Mouse (Mus musculus) forebrain, postnatal 0 days (tissue): Measurements from ENCODE around the gene Gm47959. TPM values are rescaled to one million over a fixed set of nuclear protein-coding genes. Genes with fewer than 3 reads are reported as not detected.

Experiments used
- ATAC-seq: fragments of 200-750 bp; cut with Nextera tagmentation; 2 replicates; pipeline ENCODE4 v1.8.0; 2017; ENCODE audit warnings: mild to moderate bottlenecking, moderate library complexity
- DNase-seq: peaks from one replicate; pipeline ENCODE4 v3.0.0-alpha.2; 2015
- H3K27ac ChIP-seq: fragments of 300-500 bp; sonication (generic); 2 replicates; pipeline ENCODE4 v1.5.1; 2014; ENCODE audit warnings: low read depth, mild to moderate bottlenecking, antibody characterized with exemption, low read length, moderate library complexity, mixed read lengths
- H3K27me3 ChIP-seq: fragments of 300-500 bp; sonication (generic); 2 replicates; pipeline ENCODE4 v1.6.1; 2014; ENCODE audit warnings: mild to moderate bottlenecking, low read length, mixed read lengths; ENCODE audit not compliant: insufficient read depth
- H3K36me3 ChIP-seq: fragments of 300-500 bp; sonication (generic); 2 replicates; pipeline ENCODE4 v1.6.1; 2014; ENCODE audit warnings: mild to moderate bottlenecking, moderate library complexity; ENCODE audit not compliant: insufficient read depth
- H3K4me1 ChIP-seq: fragments of 300-500 bp; sonication (generic); 2 replicates; pipeline ENCODE4 v1.6.1; 2014; ENCODE audit warnings: antibody characterized with exemption; ENCODE audit not compliant: insufficient read depth
- H3K4me2 ChIP-seq: fragments of 300-500 bp; sonication (generic); 2 replicates; pipeline ENCODE4 v1.6.1; 2014; ENCODE audit warnings: low read depth, mild to moderate bottlenecking, moderate library complexity
- H3K4me3 ChIP-seq: fragments of 300-500 bp; sonication (generic); 2 replicates; pipeline ENCODE4 v1.5.1; 2014; ENCODE audit warnings: low read depth, low read length, mixed read lengths
- H3K9ac ChIP-seq: fragments of 300-500 bp; sonication (generic); 2 replicates; pipeline ENCODE4 v1.6.1; 2014; ENCODE audit warnings: mild to moderate bottlenecking
- H3K9me3 ChIP-seq: fragments of 300-500 bp; sonication (generic); 2 replicates; pipeline ENCODE4 v1.6.1; 2016; ENCODE audit warnings: low read length
- CTCF ChIP-seq: sonication (generic); IDR thresholded peaks from 2 replicates; pipeline ENCODE4 v1.5.1; 2016; ENCODE audit warnings: antibody characterized with exemption, control low read depth, low read depth
- WGBS: fragments of 180-500 bp; shearing (Covaris S2); extraction: QIAGEN DNeasy Blood & Tissue Kit; methylation state at CpG from one replicate; pipeline ENCODE4 v1.1.7; 2014; 5-methylcytosine and 5-hydroxymethylcytosine counted together
- polyA plus RNA-seq: library from polyadenylated mRNA; unstranded; fragments of >200 nt; fragmentation: Nextera tagmentation; extraction: Ambion mirVana; gene quantifications from 2 replicates; pipeline ENCODE4 v1.2.1, GENCODE M21; 2015
- total RNA-seq: library from RNA; depleted of rRNA; stranded (reverse); fragments of >200 nt; gene quantifications from 2 replicates; pipeline ENCODE4 v1.2.3, GENCODE M21; 2014; rRNA removed

The Gm47959 gene
- total and polyA plus RNA-seq, 2 experiments from 2014 or later, result not detected

DNA sequence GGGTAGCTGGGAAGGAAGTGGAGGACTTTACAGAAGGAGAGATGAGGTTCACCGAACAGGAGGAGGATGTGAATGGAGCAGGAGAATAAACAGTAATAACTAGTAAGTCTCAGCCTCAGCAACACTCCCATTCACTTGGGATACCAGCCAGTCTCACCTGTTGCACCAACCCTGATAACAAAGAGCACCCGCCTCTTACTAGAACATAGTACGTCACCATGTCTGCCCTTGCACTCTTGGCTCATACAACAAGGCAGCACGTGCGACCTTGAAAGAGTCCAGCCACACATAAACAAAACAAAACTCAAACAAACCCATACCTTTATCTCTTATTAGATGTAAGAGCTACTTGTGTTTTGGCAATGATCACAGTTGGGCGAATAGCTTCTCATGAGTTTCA, 32.2 kb downstream of the Gm47959 start:
- Histone ChIP-seq H3K36me3 (no peaks in the 10 kb centered on the region), H3K27ac (no peak overlapping the region), H3K4me2 (no peak overlapping the region), H3K9me3 (no peaks in the 10 kb centered on the region), H3K4me3 (no peak overlapping the region), H3K9ac (no peak overlapping the region), H3K27me3 (no peaks in the 10 kb centered on the region), H3K4me1 (no peaks in the 10 kb centered on the region)
- TF ChIP-seq CTCF, result no peak
- no peak for DNase-seq
- 92% methylated on average over 6 of the region's 6 CpGs for WGBS
- no peak for ATAC-seq

DNA sequence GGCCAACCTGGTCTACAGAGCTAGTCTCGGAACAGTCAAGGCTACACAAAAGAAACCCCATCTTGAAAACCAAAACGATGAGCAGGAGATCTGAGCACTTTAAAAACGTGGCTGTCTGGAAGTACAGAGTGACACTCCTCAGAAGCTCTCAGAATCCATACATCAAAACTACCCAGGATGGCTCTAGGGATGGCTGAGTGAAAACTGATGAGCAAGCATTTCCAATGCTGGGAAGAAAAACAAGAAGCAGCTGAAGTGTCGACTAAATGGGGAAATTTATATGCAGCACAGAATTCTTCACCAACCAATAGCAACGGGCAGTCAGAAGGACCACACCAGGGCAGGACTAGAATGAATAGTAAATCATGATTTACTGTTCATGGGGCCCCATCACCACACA, 34.2 kb downstream of the Gm47959 start:
- Histone ChIP-seq H3K9me3 (no peaks in the 10 kb centered on the region), H3K27ac (no peak overlapping the region), H3K27me3 (no peaks in the 10 kb centered on the region), H3K36me3 (no peaks in the 10 kb centered on the region), H3K4me1 (no peaks in the 10 kb centered on the region), H3K9ac (no peak overlapping the region), H3K4me3 (no peak overlapping the region), H3K4me2 (no peak overlapping the region)
- ATAC-seq, result no peak
- DNase-seq, result no peak
- TF ChIP-seq CTCF, result no peak
- WGBS, result 66% methylated on average over 5 of the region's 5 CpGs

DNA sequence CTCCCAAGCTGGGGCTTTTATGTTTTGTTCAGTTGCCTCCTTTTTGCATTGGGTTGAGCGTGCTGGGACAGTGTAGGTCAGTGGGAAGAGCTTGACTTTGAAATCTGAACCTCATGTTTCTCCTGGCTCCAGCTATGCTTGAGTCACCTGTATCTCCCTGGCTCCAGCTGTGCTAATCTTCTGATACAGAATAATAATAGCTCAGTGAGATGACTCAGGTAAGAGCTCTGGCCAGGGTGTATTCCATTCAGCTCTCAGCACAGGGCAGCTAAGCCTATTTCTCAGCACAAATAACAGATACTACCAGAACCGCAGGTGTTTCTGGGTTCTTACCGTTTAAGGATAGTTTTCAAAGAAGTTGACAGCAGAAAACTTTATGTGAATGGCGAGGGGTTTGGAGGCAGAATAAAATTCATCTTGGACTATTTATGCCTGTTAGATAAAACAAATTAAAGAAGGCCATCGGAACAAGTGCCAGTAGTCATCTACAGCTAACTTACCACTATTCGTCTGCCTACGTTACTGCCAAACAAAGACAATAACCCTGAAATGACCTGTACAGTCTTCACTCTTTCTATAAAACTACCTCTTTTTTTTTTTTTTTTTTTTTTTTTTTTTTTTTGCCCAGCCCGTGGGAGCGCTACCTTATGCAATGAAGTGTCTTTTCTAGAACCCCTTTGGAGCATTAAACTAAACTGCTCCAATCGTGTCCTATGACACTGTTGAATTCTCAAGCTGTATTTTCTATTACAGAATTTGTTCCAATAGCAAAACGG, 36.7 kb downstream of the Gm47959 start:
- ATAC-seq (no peak), DNase-seq (no peak)
- Histone ChIP-seq H3K9me3 (no peaks in the 10 kb centered on the region), H3K4me3 (no peak overlapping the region), H3K9ac (no peak overlapping the region), H3K4me2 (no peak overlapping the region), H3K27me3 (no peaks in the 10 kb centered on the region), H3K4me1 (no peaks in the 10 kb centered on the region), H3K27ac (no peak overlapping the region), H3K36me3 (no peaks in the 10 kb centered on the region)
- 62% methylated on average over 11 of the region's 11 CpGs for WGBS
- no peak for TF ChIP-seq CTCF

DNA sequence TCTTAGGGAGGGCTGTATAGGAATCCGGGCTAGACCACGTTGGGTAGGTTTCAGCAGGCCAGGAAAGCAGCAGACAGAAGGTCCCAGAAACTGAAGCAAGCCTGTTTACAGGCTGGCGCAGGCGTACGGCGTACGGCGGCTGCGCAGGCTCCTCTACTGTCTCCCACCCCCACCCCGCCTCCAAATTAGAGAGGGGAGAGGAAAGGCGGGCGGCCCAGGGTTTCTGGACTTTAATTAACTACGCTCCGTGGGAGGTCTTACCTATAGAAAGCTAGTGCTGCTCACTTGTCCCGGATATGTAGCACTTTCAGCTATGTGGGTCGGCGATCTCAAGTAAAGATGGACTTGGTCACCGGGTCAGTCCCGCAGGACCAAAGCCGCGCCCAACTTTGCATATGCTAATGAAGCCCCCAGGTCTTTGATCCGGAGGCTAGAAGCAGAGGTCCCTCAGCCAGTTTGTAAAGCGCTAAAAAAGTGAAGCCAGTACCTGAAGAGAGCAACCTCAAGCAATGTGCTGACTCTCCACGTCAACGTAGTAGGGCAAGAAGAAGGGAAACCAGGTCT, 37.8 kb downstream of the Gm47959 start, which contains the start of gene Slc19a3:
TSS of gene Slc19a3 (minus strand) at position 340 of the 564 bp plus-strand sequence.
- Histone ChIP-seq H3K4me1 (no peaks in the 10 kb centered on the region), H3K27ac (no peak within 1 kb of the TSS), H3K4me2 (peak within 1 kb of the TSS; percentile 79), H3K9me3 (no peaks in the 10 kb centered on the region), H3K27me3 (no peaks in the 10 kb centered on the region), H3K4me3 (peak within 1 kb of the TSS; percentile 47), H3K36me3 (no peaks in the 10 kb centered on the region), H3K9ac (peak within 1 kb of the TSS; percentile 54)
- no peak for TF ChIP-seq CTCF
- whole genome bisulfite sequencing, result under 1% methylated on average over 25 of the region's 25 CpGs
- peak; percentile 98 for ATAC-seq
- DNase-seq, result peak; percentile 77

DNA sequence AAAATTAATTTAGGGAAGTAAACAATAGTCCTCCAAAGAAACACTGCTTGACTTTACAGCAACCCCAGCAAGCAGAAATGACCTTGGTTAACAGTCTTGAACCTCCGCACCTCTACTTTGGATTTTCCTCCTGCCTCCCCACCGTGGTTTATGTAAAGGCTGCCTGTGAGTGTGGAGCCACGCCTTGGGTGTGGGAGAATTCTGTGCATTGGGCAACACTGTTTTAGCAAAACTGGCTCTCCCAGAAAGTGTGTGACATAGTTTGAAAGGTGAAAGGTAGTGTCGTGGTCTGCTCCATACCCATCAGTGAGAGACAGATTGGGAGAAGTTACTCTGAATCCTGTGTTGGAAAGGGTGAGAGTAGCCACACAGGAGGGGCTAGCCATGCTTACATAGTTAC, 38.7 kb downstream of the Gm47959 start:
- no peak overlapping the region for H3K4me2 ChIP-seq
- no peak for TF ChIP-seq CTCF
- H3K9me3 ChIP-seq, result no peaks in the 10 kb centered on the region
- 82% methylated on average over 4 of the region's 4 CpGs for WGBS
- H3K9ac ChIP-seq, result no peak overlapping the region
- no peaks in the 10 kb centered on the region for H3K36me3 ChIP-seq
- DNase-seq (no peak), ATAC-seq (no peak)
- H3K27me3 ChIP-seq, result no peaks in the 10 kb centered on the region
- no peak overlapping the region for H3K4me3 ChIP-seq
- H3K4me1 ChIP-seq, result no peaks in the 10 kb centered on the region
- no peak overlapping the region for H3K27ac ChIP-seq

DNA sequence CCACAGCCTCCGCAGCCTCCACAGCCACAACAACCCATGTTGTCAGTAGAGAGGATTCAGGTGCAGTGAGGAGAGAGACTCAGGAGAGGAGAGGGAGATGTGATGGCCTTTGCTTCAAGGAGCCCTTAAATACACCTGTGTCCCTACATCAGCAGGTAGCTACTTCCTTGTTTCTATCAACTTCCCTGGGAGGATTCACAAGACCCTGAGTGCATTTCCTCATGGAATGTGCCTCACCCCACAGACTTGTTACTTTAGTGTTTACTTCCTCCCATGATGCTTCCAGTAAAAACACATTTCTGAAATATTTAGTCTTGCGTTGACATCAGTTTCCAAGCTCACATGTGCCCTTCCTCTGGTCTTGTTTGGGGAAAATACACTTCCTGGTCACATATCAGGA, 42.0 kb downstream of the Gm47959 start, which contains the start of gene Krtap28-10:
TSS of gene Krtap28-10 (minus strand) at position 101 of the 400 bp plus-strand sequence.
- H3K4me1 ChIP-seq, result no peaks in the 10 kb centered on the region
- H3K9ac ChIP-seq, result no peak within 1 kb of the TSS
- ATAC-seq (no peak), DNase-seq (no peak)
- 95% methylated on average over 2 of the region's 2 CpGs for WGBS
- no peaks in the 10 kb centered on the region for H3K36me3 ChIP-seq
- TF ChIP-seq CTCF, result no peak
- H3K4me3 ChIP-seq, result no peak within 1 kb of the TSS
- no peak within 1 kb of the TSS for H3K27ac ChIP-seq
- H3K9me3 ChIP-seq, result no peaks in the 10 kb centered on the region
- no peaks in the 10 kb centered on the region for H3K27me3 ChIP-seq
- H3K4me2 ChIP-seq, result no peak within 1 kb of the TSS

DNA sequence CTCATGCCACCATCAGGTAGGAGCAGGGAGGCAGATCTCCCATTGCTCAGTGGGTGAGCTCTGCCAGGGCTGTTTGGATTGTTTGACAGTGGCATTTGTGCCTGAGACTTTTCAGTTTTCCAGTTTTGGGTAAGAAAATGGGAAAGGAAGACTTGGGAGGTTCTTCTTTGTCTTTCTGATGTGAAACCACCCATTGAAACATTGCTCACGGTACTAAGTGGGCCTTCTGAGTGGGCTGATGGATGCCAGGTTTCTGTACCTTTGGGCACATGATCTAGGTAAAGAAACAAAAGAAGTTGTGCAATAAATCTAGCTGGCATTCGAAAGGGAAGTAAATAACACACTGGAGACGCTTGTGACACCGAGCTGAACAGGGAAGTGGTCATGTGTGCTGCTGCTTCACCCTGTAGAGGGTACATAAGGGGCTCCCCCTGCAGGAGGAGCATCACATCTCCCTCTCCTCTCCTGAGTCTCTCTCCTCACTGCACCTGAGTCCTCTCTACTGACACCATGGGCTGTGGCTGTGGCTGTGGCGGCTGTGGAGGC, 44.6 kb downstream of the Gm47959 start, which contains the start of gene Gm47969:
TSS of gene Gm47969 (plus strand) at position 51 of the 546 bp plus-strand sequence.
- H3K4me3 ChIP-seq, result no peak within 1 kb of the TSS
- WGBS, result 91% methylated on average over 5 of the region's 5 CpGs
- no peaks in the 10 kb centered on the region for H3K4me1 ChIP-seq
- no peak for TF ChIP-seq CTCF
- H3K4me2 ChIP-seq, result no peak within 1 kb of the TSS
- H3K27me3 ChIP-seq, result no peaks in the 10 kb centered on the region
- no peak for DNase-seq
- no peak within 1 kb of the TSS for H3K27ac ChIP-seq
- no peak within 1 kb of the TSS for H3K9ac ChIP-seq
- no peaks in the 10 kb centered on the region for H3K9me3 ChIP-seq
- ATAC-seq, result no peak
- H3K36me3 ChIP-seq, result no peaks in the 10 kb centered on the region

Other genes with a start within 250 kb of the Gm47959 start
- gene Tm4sf20, start 232.1 kb upstream of the Gm47959 start, total RNA-seq, result not detected in 2 replicates
- not detected in 2 replicates for gene Tm4sf20, start 232.1 kb upstream of the Gm47959 start, polyA plus RNA-seq
- gene Gm47791, start 229.3 kb upstream of the Gm47959 start, total RNA-seq, result not detected in 2 replicates
- not detected in 2 replicates for gene Gm47791, start 229.3 kb upstream of the Gm47959 start, polyA plus RNA-seq
- gene Agfg1, start 161.1 kb upstream of the Gm47959 start, total RNA-seq, result 104 and 114 TPM in 2 replicates
- gene Agfg1, start 161.1 kb upstream of the Gm47959 start, polyA plus RNA-seq, result 19.4 and 22.2 TPM in 2 replicates
- not detected in 2 replicates for gene A030005L19Rik, start 87.2 kb upstream of the Gm47959 start, total RNA-seq
- not detected in 2 replicates for gene A030005L19Rik, start 87.2 kb upstream of the Gm47959 start, polyA plus RNA-seq
- gene A030014E15Rik, start 75.6 kb upstream of the Gm47959 start, total RNA-seq, result 0.54 TPM in 1 of 2 replicates, not detected in the other
- gene A030014E15Rik, start 75.6 kb upstream of the Gm47959 start, polyA plus RNA-seq, result not detected in 2 replicates
- not detected in 2 replicates for gene Gm6217, start 69.1 kb upstream of the Gm47959 start, total RNA-seq
- gene Gm6217, start 69.1 kb upstream of the Gm47959 start, polyA plus RNA-seq, result not detected in 2 replicates
- gene A030003K21Rik, start 57.2 kb upstream of the Gm47959 start, total RNA-seq, result not detected in 2 replicates
- 0.18 TPM in 1 of 2 replicates, not detected in the other for gene A030003K21Rik, start 57.2 kb upstream of the Gm47959 start, polyA plus RNA-seq
- gene Gm7544, start 44.5 kb upstream of the Gm47959 start, total RNA-seq, result not detected in 2 replicates
- gene Gm7544, start 44.5 kb upstream of the Gm47959 start, polyA plus RNA-seq, result not detected in 2 replicates
- gene Gm47955, start 40.3 kb upstream of the Gm47959 start, total RNA-seq, result not detected in 2 replicates
- not detected in 2 replicates for gene Gm47955, start 40.3 kb upstream of the Gm47959 start, polyA plus RNA-seq
- gene Slc19a3, start 37.9 kb downstream of the Gm47959 start, total RNA-seq, result 0.85 and 1.3 TPM in 2 replicates
- gene Slc19a3, start 37.9 kb downstream of the Gm47959 start, polyA plus RNA-seq, result 0.69 and 0.99 TPM in 2 replicates
- gene Krtap28-10, start 41.9 kb downstream of the Gm47959 start, total RNA-seq, result not detected in 2 replicates
- gene Krtap28-10, start 41.9 kb downstream of the Gm47959 start, polyA plus RNA-seq, result not detected in 2 replicates
- not detected in 2 replicates for gene Gm47969, start 44.4 kb downstream of the Gm47959 start, total RNA-seq
- not detected in 2 replicates for gene Gm47969, start 44.4 kb downstream of the Gm47959 start, polyA plus RNA-seq
- gene A030005K14Rik, start 58.8 kb downstream of the Gm47959 start, total RNA-seq, result not detected in 2 replicates
- not detected in 2 replicates for gene A030005K14Rik, start 58.8 kb downstream of the Gm47959 start, polyA plus RNA-seq
- not detected in 2 replicates for gene Krtap28-13, start 60.4 kb downstream of the Gm47959 start, total RNA-seq
- gene Krtap28-13, start 60.4 kb downstream of the Gm47959 start, polyA plus RNA-seq, result not detected in 2 replicates
- gene Ccl20, start 116.2 kb downstream of the Gm47959 start, total RNA-seq, result not detected in 2 replicates
- 0.21 TPM in 1 of 2 replicates, not detected in the other for gene Ccl20, start 116.2 kb downstream of the Gm47959 start, polyA plus RNA-seq
- 2.0 and 2.5 TPM in 2 replicates for gene Daw1, start 159.2 kb downstream of the Gm47959 start, total RNA-seq
- gene Daw1, start 159.2 kb downstream of the Gm47959 start, polyA plus RNA-seq, result 0.93 and 1.6 TPM in 2 replicates